Mouse (Mus musculus): Measurements from ENCODE around the gene Pabpc6.

DNA sequence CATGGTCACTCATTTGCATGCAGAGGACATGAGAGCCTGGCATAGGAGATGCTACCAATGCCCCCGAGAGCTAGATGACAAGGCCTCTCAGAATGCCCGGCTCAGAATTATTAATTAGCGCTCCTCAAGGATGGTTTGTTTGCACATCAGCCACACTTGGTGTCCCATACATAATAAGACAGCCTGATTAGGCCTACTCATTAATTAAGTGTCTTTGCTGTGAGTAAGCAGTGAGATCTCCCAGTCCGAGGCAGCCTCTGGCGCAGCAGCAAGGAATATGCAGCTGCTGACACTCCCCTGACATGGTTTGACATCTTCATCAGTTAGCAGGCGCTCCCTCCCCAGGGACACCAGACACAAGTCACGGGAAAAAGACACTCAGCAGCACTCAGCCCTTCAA is 28.2 kb upstream of the Pabpc6 start:
- TF ChIP-seq CTCF (IDR thresholded peaks at IDR 0.05; ENCODE audit: borderline replicate concordance, insufficient read depth, low read depth, low read length), result no peak
- TF ChIP-seq POLR2A (IDR thresholded peaks at IDR 0.05; ENCODE audit: borderline replicate concordance, insufficient read depth, low read length), result no peak

All from cerebellum, adult 2 months (tissue).